Mouse (Mus musculus): ENCODE results near the gene Tmem179. TPM values are rescaled to one million over a fixed set of nuclear protein-coding genes. Genes with fewer than 3 reads are reported as not detected.
A peak's percentile ranks its signal among the peaks of the same experiment; 100 is the strongest.

Gene Tmem179
- total and polyA plus RNA-seq, 2 experiments from 2014 or later, result 96.2 to 141 TPM

GRCm38 (mm10) chr12:112510365-112510732, 6.2 kb downstream of the Tmem179 start:
- no peak for TF ChIP-seq CTCF (IDR thresholded peaks at IDR 0.05; ENCODE audit: low read depth)

GRCm38 (mm10) chr12:112507984-112508383, 8.6 kb downstream of the Tmem179 start:
- H3K4me3 ChIP-seq (ENCODE audit: low read length), result no peak overlapping the region
- no peaks in the 10 kb centered on the region for H3K36me3 ChIP-seq (ENCODE audit: insufficient read depth, low read length)
- TF ChIP-seq CTCF (IDR thresholded peaks at IDR 0.05; ENCODE audit: low read depth), result no peak
- H3K9me3 ChIP-seq (ENCODE audit: low read length), result no peaks in the 10 kb centered on the region
- no peaks in the 10 kb centered on the region for H3K27me3 ChIP-seq (ENCODE audit: insufficient read depth, low read length)
- H3K27ac ChIP-seq, result peak overlapping the region; percentile 55; the same call in 1 of the 2 replicates
- ATAC-seq, result no peak
- peaks cover 35% of the 10 kb centered on the region for H3K4me1 ChIP-seq (ENCODE audit: insufficient read depth, low read length)
- no peak overlapping the region for H3K9ac ChIP-seq (replicated peaks; ENCODE audit: low read length)
- WGBS, result 62% methylated on average over 3 of the region's 3 CpGs
- H3K4me2 ChIP-seq (ENCODE audit: low read depth, low read length), result no peak overlapping the region
- no peak for DNase-seq (ENCODE audit: low spot score)

More at GRCm38 (mm10) chr12:112510365-112510732, 6.2 kb downstream of the Tmem179 start:
- no peak for DNase-seq (ENCODE audit: low spot score)
- Histone ChIP-seq H3K4me3 (ENCODE audit: low read length) (peak overlapping the region; percentile 41), H3K4me2 (ENCODE audit: low read depth, low read length) (peak overlapping the region; percentile 64), H3K36me3 (ENCODE audit: insufficient read depth, low read length) (no peaks in the 10 kb centered on the region), H3K4me1 (ENCODE audit: insufficient read depth, low read length) (peaks cover 35% of the 10 kb centered on the region), H3K27ac (peak overlapping the region; percentile 84), H3K27me3 (ENCODE audit: insufficient read depth, low read length) (no peaks in the 10 kb centered on the region), H3K9ac (replicated peaks; ENCODE audit: low read length) (peak overlapping the region; percentile 56), H3K9me3 (ENCODE audit: low read length) (no peaks in the 10 kb centered on the region)
- ATAC-seq, result no peak
- 11% methylated on average over 7 of the region's 7 CpGs for WGBS

DNA sequence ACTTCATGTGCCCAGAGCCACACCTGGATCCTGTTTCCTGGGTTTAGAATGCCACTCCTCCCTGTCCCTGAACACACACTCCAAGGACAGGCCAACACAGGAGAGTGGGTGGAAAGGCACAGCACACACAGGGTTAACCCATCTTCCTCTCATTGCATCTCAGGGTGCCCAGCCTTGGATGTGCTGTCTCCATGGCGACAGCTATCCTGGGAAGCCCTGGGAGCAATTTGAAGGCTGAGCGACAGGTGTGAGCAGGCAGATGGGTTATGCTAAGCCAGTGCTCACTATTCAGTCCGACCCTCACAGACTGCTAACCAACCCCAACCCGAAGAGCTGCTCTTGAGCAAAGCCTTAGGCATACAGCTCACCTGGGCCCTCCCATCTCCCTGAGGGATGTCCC, 9.3 kb downstream of the Tmem179 start:
- no peak for TF ChIP-seq CTCF (IDR thresholded peaks at IDR 0.05; ENCODE audit: low read depth)
- WGBS, result 25% methylated on average over 4 of the region's 4 CpGs
- Histone ChIP-seq H3K4me1 (ENCODE audit: insufficient read depth, low read length) (peaks cover 35% of the 10 kb centered on the region), H3K36me3 (ENCODE audit: insufficient read depth, low read length) (no peaks in the 10 kb centered on the region), H3K9me3 (ENCODE audit: low read length) (no peaks in the 10 kb centered on the region), H3K27me3 (ENCODE audit: insufficient read depth, low read length) (no peaks in the 10 kb centered on the region), H3K4me2 (ENCODE audit: low read depth, low read length) (peak overlapping the region; percentile 13; the same call in 1 of the 2 replicates), H3K4me3 (ENCODE audit: low read length) (no peak overlapping the region), H3K9ac (replicated peaks; ENCODE audit: low read length) (no peak overlapping the region), H3K27ac (peak overlapping the region; percentile 55)
- DNase-seq (ENCODE audit: low spot score) (peak; percentile 74), ATAC-seq (peak; percentile 37)

- Histone ChIP-seq H3K9ac (replicated peaks; ENCODE audit: low read length) (no peak overlapping the region), H3K9me3 (ENCODE audit: low read length) (no peaks in the 10 kb centered on the region), H3K27me3 (ENCODE audit: insufficient read depth, low read length) (no peaks in the 10 kb centered on the region), H3K27ac (no peak overlapping the region), H3K36me3 (ENCODE audit: insufficient read depth, low read length) (no peaks in the 10 kb centered on the region), H3K4me3 (ENCODE audit: low read length) (no peak overlapping the region), H3K4me2 (ENCODE audit: low read depth, low read length) (no peak overlapping the region), H3K4me1 (ENCODE audit: insufficient read depth, low read length) (peaks cover 28% of the 10 kb centered on the region)
- ATAC-seq (no peak), DNase-seq (ENCODE audit: low spot score) (no peak)
- no peak for TF ChIP-seq CTCF (IDR thresholded peaks at IDR 0.05; ENCODE audit: low read depth)
- 80% methylated on average over 6 of the region's 6 CpGs for WGBS
Measured at GRCm38 (mm10) chr12:112506267-112506666, 10.3 kb downstream of the Tmem179 start.

- H3K27me3 ChIP-seq (ENCODE audit: insufficient read depth, low read length), result no peaks in the 10 kb centered on the region
- no peak overlapping the region for H3K27ac ChIP-seq
- WGBS, result 38% methylated on average over 19 of the region's 19 CpGs
- H3K4me3 ChIP-seq (ENCODE audit: low read length), result no peak overlapping the region
- H3K9ac ChIP-seq (replicated peaks; ENCODE audit: low read length), result no peak overlapping the region
- no peak overlapping the region for H3K4me2 ChIP-seq (ENCODE audit: low read depth, low read length)
- no peaks in the 10 kb centered on the region for H3K36me3 ChIP-seq (ENCODE audit: insufficient read depth, low read length)
- no peak for TF ChIP-seq CTCF (IDR thresholded peaks at IDR 0.05; ENCODE audit: low read depth)
- ATAC-seq (no peak), DNase-seq (ENCODE audit: low spot score) (no peak)
- no peaks in the 10 kb centered on the region for H3K9me3 ChIP-seq (ENCODE audit: low read length)
- peaks cover 16% of the 10 kb centered on the region for H3K4me1 ChIP-seq (ENCODE audit: insufficient read depth, low read length)
Measured at GRCm38 (mm10) chr12:112503003-112503771, 13.4 kb downstream of the Tmem179 start.

DNA sequence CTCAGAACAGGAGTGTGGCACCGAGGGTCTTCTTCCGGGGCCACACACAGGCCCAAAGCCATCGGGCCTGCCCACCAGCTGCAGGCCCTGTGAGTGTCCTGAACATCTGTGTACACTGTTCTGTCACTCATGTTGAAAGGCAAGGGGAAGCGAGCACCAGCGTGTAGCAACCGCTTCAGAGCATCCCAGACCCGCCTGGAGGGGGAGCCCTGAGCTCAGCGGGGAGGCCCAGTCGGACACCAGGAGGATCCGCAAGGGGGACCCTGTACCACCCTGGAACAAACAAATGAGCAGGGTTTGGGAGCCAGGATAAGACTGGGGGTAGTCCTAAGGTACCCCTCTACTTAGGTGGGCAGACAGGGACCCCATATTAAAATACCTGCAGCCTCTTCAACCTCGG, 17.9 kb downstream of the Tmem179 start:
- Histone ChIP-seq H3K27me3 (ENCODE audit: insufficient read depth, low read length) (no peaks in the 10 kb centered on the region), H3K9ac (replicated peaks; ENCODE audit: low read length) (no peak overlapping the region), H3K4me3 (ENCODE audit: low read length) (no peak overlapping the region), H3K4me1 (ENCODE audit: insufficient read depth, low read length) (no peaks in the 10 kb centered on the region), H3K36me3 (ENCODE audit: insufficient read depth, low read length) (no peaks in the 10 kb centered on the region), H3K4me2 (ENCODE audit: low read depth, low read length) (no peak overlapping the region), H3K27ac (no peak overlapping the region), H3K9me3 (ENCODE audit: low read length) (no peaks in the 10 kb centered on the region)
- WGBS, result 40% methylated on average over 11 of the region's 11 CpGs
- peak; percentile 50 for TF ChIP-seq CTCF (IDR thresholded peaks at IDR 0.05; ENCODE audit: low read depth)
- ATAC-seq, result no peak
- DNase-seq (ENCODE audit: low spot score), result no peak

GRCm38 (mm10) chr12:112497731-112498130, 18.8 kb downstream of the Tmem179 start:
- Histone ChIP-seq H3K36me3 (ENCODE audit: insufficient read depth, low read length) (no peaks in the 10 kb centered on the region), H3K9me3 (ENCODE audit: low read length) (no peaks in the 10 kb centered on the region), H3K4me3 (ENCODE audit: low read length) (no peak overlapping the region), H3K4me1 (ENCODE audit: insufficient read depth, low read length) (no peaks in the 10 kb centered on the region), H3K27ac (no peak overlapping the region), H3K9ac (replicated peaks; ENCODE audit: low read length) (no peak overlapping the region), H3K27me3 (ENCODE audit: insufficient read depth, low read length) (no peaks in the 10 kb centered on the region), H3K4me2 (ENCODE audit: low read depth, low read length) (no peak overlapping the region)
- ATAC-seq (no peak), DNase-seq (ENCODE audit: low spot score) (no peak)
- peak; percentile 20; the same call in 1 of the 2 replicates for TF ChIP-seq CTCF (IDR thresholded peaks at IDR 0.05; ENCODE audit: low read depth)
- 86% methylated on average over 8 of the region's 8 CpGs for WGBS
